Mouse (Mus musculus) CD4-positive, CD25-positive, alpha-beta regulatory T cell, adult 2 months (primary cell): ENCODE data around the gene Atxn1.

Experiments used
- DNase-seq: peaks from one replicate; pipeline ENCODE4 v3.0.0-alpha.2; 2012; ENCODE audit warnings: low read depth, low spot score

The Atxn1 gene

GRCm38 (mm10) chr13:45931891-45932290 is 32.9 kb downstream of the Atxn1 start:
- DNase-seq: peak; percentile 57

- DNase-seq: no peak
Observed at GRCm38 (mm10) chr13:45931215-45931614, 33.6 kb downstream of the Atxn1 start.

GRCm38 (mm10) chr13:45929744-45930143 is 35.1 kb downstream of the Atxn1 start:
- DNase-seq: no peak

- DNase-seq: no peak
Observed at GRCm38 (mm10) chr13:45925294-45925693, 39.5 kb downstream of the Atxn1 start.

GRCm38 (mm10) chr13:45924555-45924954 is 40.3 kb downstream of the Atxn1 start:
- peak; percentile 73 for DNase-seq

- no peak for DNase-seq
Observed at GRCm38 (mm10) chr13:45923086-45923485, 41.7 kb downstream of the Atxn1 start.

- DNase-seq: peak; percentile 79
Observed at GRCm38 (mm10) chr13:45922467-45922866, 42.3 kb downstream of the Atxn1 start.

- DNase-seq: peak; percentile 53
Observed at GRCm38 (mm10) chr13:45918956-45919711, 45.7 kb downstream of the Atxn1 start.

- no peak for DNase-seq
Observed at GRCm38 (mm10) chr13:45918006-45918380, 46.8 kb downstream of the Atxn1 start.

- DNase-seq: peak; percentile 68
Observed at GRCm38 (mm10) chr13:45917058-45918005, 47.5 kb downstream of the Atxn1 start.

GRCm38 (mm10) chr13:45915921-45916320 is 48.9 kb downstream of the Atxn1 start:
- DNase-seq: no peak

- DNase-seq: no peak
Observed at GRCm38 (mm10) chr13:45915026-45915425, 49.8 kb downstream of the Atxn1 start.

- DNase-seq: peak; percentile 31
Observed at GRCm38 (mm10) chr13:45914117-45914516, 50.7 kb downstream of the Atxn1 start.

GRCm38 (mm10) chr13:45911848-45912247 is 53.0 kb downstream of the Atxn1 start:
- no peak for DNase-seq

- no peak for DNase-seq
Observed at GRCm38 (mm10) chr13:45911069-45911468, 53.7 kb downstream of the Atxn1 start.

GRCm38 (mm10) chr13:45910348-45910747 is 54.5 kb downstream of the Atxn1 start:
- DNase-seq: no peak

- DNase-seq: peak; percentile 56
Observed at GRCm38 (mm10) chr13:45907181-45907691, 57.6 kb downstream of the Atxn1 start.

- DNase-seq: peak; percentile 55
Observed at GRCm38 (mm10) chr13:45906438-45907166, 58.2 kb downstream of the Atxn1 start.

GRCm38 (mm10) chr13:45904955-45905354 is 59.9 kb downstream of the Atxn1 start:
- no peak for DNase-seq

- DNase-seq: no peak
Observed at GRCm38 (mm10) chr13:45904456-45904855, 60.4 kb downstream of the Atxn1 start.

- peak; percentile 31 for DNase-seq
Observed at GRCm38 (mm10) chr13:45903519-45904274, 61.1 kb downstream of the Atxn1 start.
